Mouse (Mus musculus): ENCODE results near the gene Cdhr3.
A peak's percentile ranks its signal among the peaks of the same experiment; 100 is the strongest.

Cdhr3 gene

GRCm38 (mm10) chr12:33092775-33093174 lies at the start of gene Cdhr3:
Gene Cdhr3 (minus strand): TSS chr12:33092875.
- DNase-seq = no peak

GRCm38 (mm10) chr12:33139083-33139482 lies 46.4 kb upstream of the Cdhr3 start:
- DNase-seq = no peak

GRCm38 (mm10) chr12:33137857-33138256 lies 45.2 kb upstream of the Cdhr3 start:
- no peak for DNase-seq

- DNase-seq = peak in 1 of 2 experiments; percentile 13
These were observed 39.1 kb upstream of the Cdhr3 start for GRCm38 (mm10) chr12:33131796-33132195.

- no peak for DNase-seq
These were observed 37.7 kb upstream of the Cdhr3 start for GRCm38 (mm10) chr12:33130401-33130800.

- no peak for DNase-seq
These were observed 36.7 kb upstream of the Cdhr3 start for GRCm38 (mm10) chr12:33129410-33129809.

GRCm38 (mm10) chr12:33128702-33129101 lies 36.0 kb upstream of the Cdhr3 start:
- DNase-seq = no peak

- no peak for DNase-seq
These were observed 35.4 kb upstream of the Cdhr3 start for GRCm38 (mm10) chr12:33128121-33128520.

- no peak for DNase-seq
These were observed 33.6 kb upstream of the Cdhr3 start for GRCm38 (mm10) chr12:33126243-33126642.

GRCm38 (mm10) chr12:33125594-33126227 lies 33.0 kb upstream of the Cdhr3 start:
- DNase-seq = no peak

GRCm38 (mm10) chr12:33118624-33119301 lies 26.1 kb upstream of the Cdhr3 start:
- DNase-seq = peak; percentile 16 to 23

GRCm38 (mm10) chr12:33110894-33111471 lies 18.3 kb upstream of the Cdhr3 start:
- no peak for DNase-seq

GRCm38 (mm10) chr12:33109531-33109930 lies 16.9 kb upstream of the Cdhr3 start:
- DNase-seq = no peak

GRCm38 (mm10) chr12:33106438-33107167 lies 13.9 kb upstream of the Cdhr3 start:
- DNase-seq = no peak

GRCm38 (mm10) chr12:33105724-33106123 lies 13.0 kb upstream of the Cdhr3 start:
- DNase-seq = no peak

- DNase-seq = no peak
These were observed 9.9 kb upstream of the Cdhr3 start for GRCm38 (mm10) chr12:33102342-33103115.

GRCm38 (mm10) chr12:33101627-33102026 lies 9.0 kb upstream of the Cdhr3 start:
- DNase-seq = no peak

GRCm38 (mm10) chr12:33096017-33096416 lies 3.3 kb upstream of the Cdhr3 start:
- no peak for DNase-seq

GRCm38 (mm10) chr12:33092196-33092595 lies 479 bp downstream of the Cdhr3 start:
- no peak for DNase-seq

GRCm38 (mm10) chr12:33086151-33086550 lies 6.5 kb downstream of the Cdhr3 start:
- DNase-seq = no peak

GRCm38 (mm10) chr12:33084683-33085082 lies 8.0 kb downstream of the Cdhr3 start:
- DNase-seq = no peak

GRCm38 (mm10) chr12:33083362-33083761 lies 9.3 kb downstream of the Cdhr3 start:
- DNase-seq = no peak

GRCm38 (mm10) chr12:33076309-33076708 lies 16.4 kb downstream of the Cdhr3 start:
- no peak for DNase-seq
